ENCODE assay signal across 8 mouse cellular contexts in the genomic region with DNA sequence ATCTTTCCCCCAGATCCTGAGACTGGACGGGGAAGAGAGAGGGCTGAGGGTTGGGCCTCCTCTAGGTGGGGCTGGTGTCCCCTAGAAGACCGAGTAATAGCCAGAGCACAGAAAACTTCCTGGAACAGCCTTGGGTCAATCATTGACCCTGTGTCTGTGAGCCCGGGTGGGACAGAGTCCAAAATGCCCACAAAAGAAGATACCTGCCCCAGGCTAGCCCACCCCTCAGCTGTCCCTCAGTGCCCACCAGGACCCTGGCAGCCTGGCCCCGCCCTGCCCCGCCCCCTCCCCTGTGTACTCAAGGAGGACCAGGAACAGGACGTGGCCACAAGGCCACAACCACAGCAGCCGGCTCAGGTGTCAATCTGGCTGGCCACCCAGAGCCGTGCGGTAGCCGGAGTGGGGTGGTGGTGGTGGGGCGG. TPM values are rescaled to one million over a fixed set of nuclear protein-coding genes. Genes with fewer than 3 reads are reported as not detected.
DNase-seq lines count a peak whose midpoint lies in the region; ATAC-seq lines count a peak whose summit lies in the region.

No protein-coding gene starts in this region.

- H3K9ac ChIP-seq in heart, embryonic 15.5 days: 0 out of 2 replicates have a peak overlapping the region, but pooled peaks have one; percentile 19

- H3K4me1 ChIP-seq in heart, embryonic 15.5 days (replicated peaks): peaks cover 4% of the 10 kb centered on the region

- H3K4me3 ChIP-seq in heart, embryonic 15.5 days: no peak overlapping the region

- WGBS in heart, embryonic 15.5 days: 18% methylated on average over 11 of the region's 11 CpGs

- intact Hi-C loops in heart, postnatal 36 days (cut with DNase I): no loop called here

- H3K36me3 ChIP-seq in heart, embryonic 15.5 days: peaks cover 32% of the 10 kb centered on the region

- H3K9me3 ChIP-seq in heart, embryonic 15.5 days (replicated peaks): no peaks in the 10 kb centered on the region

- ATAC-seq in heart, embryonic 15.5 days (replicated peaks; ENCODE audit: insufficient number of reproducible peaks, insufficient read depth, low FRiP score, low read depth): no peak
- 0 out of 2 replicates have a peak, but pooled peaks have one; percentile 33 for ATAC-seq in megakaryocyte progenitor cell, adult 5-6 weeks (replicated peaks; ENCODE audit: poor library complexity)

- H3K4me2 ChIP-seq in heart, embryonic 15.5 days: 0 out of 2 replicates have a peak overlapping the region, but pooled peaks have one; percentile 20

- H3K27ac ChIP-seq in heart, embryonic 15.5 days: no peak overlapping the region

- no peaks in the 10 kb centered on the region for H3K27me3 ChIP-seq in heart, embryonic 15.5 days

- DNase-seq in heart, postnatal 36 days: no peak
- peak; percentile 62 for DNase-seq in embryo, embryonic 10 days (ENCODE audit: low spot score)
- peak; percentile 84 to 87 for DNase-seq in kidney, postnatal 25 days
- DNase-seq in frontal cortex, postnatal 14 days (ENCODE audit: low spot score in 2 of 2): no peak
- no peak for DNase-seq in ovary, adult 18-20 months (ENCODE audit: low spot score)
- DNase-seq in cerebellum, postnatal 36 days: no peak

RNA-seq across cellular contexts. Expression of a gene that starts 1.2 kb away (rescaled TPM):
- 0.08 TPM in 1 of 2 replicates, not detected in the other for polyA plus RNA-seq in heart, embryonic 15.5 days (2015; fragmentation: Nextera tagmentation; extraction: Ambion mirVana)
- total RNA-seq in heart, postnatal 36 days (2021): not detected
- 0.81 and 1.8 TPM in 2 replicates for total RNA-seq in megakaryocyte progenitor cell, adult 5-6 weeks (2015)
- total RNA-seq in megakaryocyte progenitor cell, adult 5-6 weeks (2017): 0.61 and 0.75 TPM in 2 replicates

RNA-seq across cellular contexts. Expression of a gene that starts 15.6 kb away (rescaled TPM):
- 16.1 and 19.9 TPM in 2 replicates for polyA plus RNA-seq in heart, embryonic 15.5 days (2015; fragmentation: Nextera tagmentation; extraction: Ambion mirVana)
- total RNA-seq in heart, postnatal 36 days (2021): 10 to 100 TPM; 13.2 to 16.5 TPM
- total RNA-seq in megakaryocyte progenitor cell, adult 5-6 weeks (2015): 21.6 and 24.5 TPM in 2 replicates
- total RNA-seq in megakaryocyte progenitor cell, adult 5-6 weeks (2017): 28.4 and 29.8 TPM in 2 replicates

RNA-seq across cellular contexts. Expression of a gene that starts 17.2 kb away (rescaled TPM):
- 31.7 and 48.8 TPM in 2 replicates for polyA plus RNA-seq in heart, embryonic 15.5 days (2015; fragmentation: Nextera tagmentation; extraction: Ambion mirVana)
- total RNA-seq in heart, postnatal 36 days (2021): 10 to 100 TPM; 44.6 to 49.8 TPM
- total RNA-seq in megakaryocyte progenitor cell, adult 5-6 weeks (2015): 72.4 and 73.5 TPM in 2 replicates
- total RNA-seq in megakaryocyte progenitor cell, adult 5-6 weeks (2017): 107 and 108 TPM in 2 replicates

RNA-seq across cellular contexts. Expression of a gene that starts 17.4 kb away (rescaled TPM):
- polyA plus RNA-seq in heart, embryonic 15.5 days (2015; fragmentation: Nextera tagmentation; extraction: Ambion mirVana): 2.0 and 3.3 TPM in 2 replicates
- 1 to 10 TPM; 3.1 to 4.4 TPM for total RNA-seq in heart, postnatal 36 days (2021)
- 5.1 and 7.8 TPM in 2 replicates for total RNA-seq in megakaryocyte progenitor cell, adult 5-6 weeks (2015)
- total RNA-seq in megakaryocyte progenitor cell, adult 5-6 weeks (2017): 1.6 and 1.9 TPM in 2 replicates

RNA-seq across cellular contexts. Expression of a gene that starts 33.6 kb away (rescaled TPM):
- polyA plus RNA-seq in heart, embryonic 15.5 days (2015; fragmentation: Nextera tagmentation; extraction: Ambion mirVana): not detected in 2 replicates
- total RNA-seq in heart, postnatal 36 days (2021): not detected
- total RNA-seq in megakaryocyte progenitor cell, adult 5-6 weeks (2015): not detected in 2 replicates
- total RNA-seq in megakaryocyte progenitor cell, adult 5-6 weeks (2017): not detected in 2 replicates

Comparison
In these comparisons a context has a peak if more than half of its experiments do, and no peak if none do; other contexts are left out.
1. DNase-seq: peak in embryo, embryonic 10 days (single experiment) and kidney, postnatal 25 days (2 of 2); none in heart, postnatal 36 days (0 of 2), frontal cortex, postnatal 14 days (0 of 2), ovary, adult 18-20 months (single experiment) and cerebellum, postnatal 36 days (0 of 2).